Mouse (Mus musculus) cortical plate, adult 2 months (tissue): ENCODE measurements around the gene Inpp5b.

Source experiments
- CTCF ChIP-seq: fragments of 200-500 bp; IDR thresholded peaks from 2 replicates; pipeline ENCODE4 v1.5.1; 2011; ENCODE audit warnings: mild to moderate bottlenecking, control low read depth, low read length; ENCODE audit not compliant: insufficient read depth; ENCODE audit errors: extremely low read depth
- POLR2A ChIP-seq: fragments of 200-500 bp; IDR thresholded peaks from 2 replicates; pipeline ENCODE4 v1.6.1; 2011; ENCODE audit warnings: mild to moderate bottlenecking, low read length, control low read depth; ENCODE audit not compliant: insufficient read depth; ENCODE audit errors: extremely low read depth

- TF ChIP-seq CTCF (no peak), POLR2A (no peak)
Observed at GRCm38 (mm10) chr4:124746577-124746976, 4.9 kb downstream of the Inpp5b start.
